Mouse (Mus musculus) cerebellum, adult 9-11 months (tissue): ENCODE results near the gene Sparc.

Experiments
- DNase-seq: peaks from one replicate; pipeline ENCODE4 v3.0.0; 2022

Gene Sparc

DNA sequence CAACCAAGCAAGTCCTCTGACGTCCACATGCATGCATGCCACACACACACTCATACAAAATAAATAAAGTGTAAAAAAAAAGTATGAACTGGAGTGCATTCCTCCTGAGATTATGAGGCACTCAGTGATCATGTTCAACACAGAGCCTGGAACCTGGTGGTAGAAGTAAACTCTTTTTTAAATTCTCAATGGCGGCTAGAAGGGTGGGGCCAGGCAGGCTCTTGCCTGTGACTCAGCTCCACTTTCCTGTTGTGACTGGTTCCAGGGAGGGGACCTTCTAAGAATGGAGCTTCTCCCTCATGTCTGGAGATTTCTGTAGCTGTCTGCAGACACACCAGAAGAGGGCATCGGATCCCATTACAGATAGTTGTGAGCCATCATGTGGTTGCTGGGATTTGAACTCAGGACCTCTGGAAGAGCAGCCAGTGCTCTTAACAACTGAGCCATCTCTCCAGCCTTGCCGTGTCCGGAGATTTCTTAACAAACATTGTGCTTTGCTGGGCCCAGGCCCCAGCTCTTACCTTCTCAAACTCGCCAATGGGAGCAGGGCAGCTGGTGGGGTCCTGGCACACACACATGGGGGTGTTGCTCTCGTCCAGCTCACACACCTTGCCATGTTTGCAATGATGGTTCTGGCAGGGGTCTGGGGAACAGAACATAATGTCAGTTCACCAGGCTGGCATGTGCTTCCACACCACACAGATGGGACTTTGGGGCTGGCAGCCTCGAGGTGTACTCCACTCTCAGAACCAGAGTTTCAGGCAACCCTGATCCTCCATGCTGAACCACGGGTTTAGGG, 18.1 kb downstream of the Sparc start:
- DNase-seq = no peak

DNA sequence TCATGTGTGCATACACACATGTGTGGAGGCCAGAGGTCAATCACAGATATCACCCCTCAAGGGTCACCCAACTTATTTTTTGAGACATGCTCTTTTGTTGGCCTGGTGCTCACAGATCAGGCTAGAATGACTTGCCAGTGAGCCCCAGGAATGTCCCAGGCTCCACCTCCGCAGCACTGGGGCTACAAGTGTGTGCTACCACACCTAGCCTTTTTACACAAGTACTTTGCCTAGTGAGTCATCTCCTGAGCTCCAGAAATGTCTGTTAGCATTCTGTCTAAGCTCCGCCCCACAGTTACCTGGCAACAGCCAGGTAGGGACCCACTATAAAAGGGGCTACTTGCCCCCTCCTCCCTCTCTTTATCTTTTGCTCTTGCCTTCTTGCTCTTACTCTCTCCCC, 22.1 kb downstream of the Sparc start:
- no peak for DNase-seq

DNA sequence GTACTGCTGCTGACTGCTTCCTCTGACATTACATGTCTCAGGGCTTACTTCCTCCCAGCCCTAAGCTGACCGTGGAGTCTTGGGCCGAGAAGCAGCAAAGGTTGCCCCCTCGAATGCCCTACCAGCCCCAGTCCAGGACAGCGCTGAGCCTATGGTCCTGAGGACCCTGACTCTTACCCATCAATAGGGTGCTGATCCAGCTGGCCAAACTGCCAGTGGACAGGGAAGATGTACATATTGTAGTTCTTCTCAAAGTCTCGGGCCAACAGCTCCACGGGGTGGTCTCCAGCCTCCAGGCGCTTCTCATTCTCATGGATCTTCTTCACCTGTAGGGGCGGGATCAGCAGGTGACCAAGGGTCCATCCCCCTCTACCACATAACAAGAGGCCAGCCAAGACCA, 24.6 kb downstream of the Sparc start:
- no peak for DNase-seq

DNA sequence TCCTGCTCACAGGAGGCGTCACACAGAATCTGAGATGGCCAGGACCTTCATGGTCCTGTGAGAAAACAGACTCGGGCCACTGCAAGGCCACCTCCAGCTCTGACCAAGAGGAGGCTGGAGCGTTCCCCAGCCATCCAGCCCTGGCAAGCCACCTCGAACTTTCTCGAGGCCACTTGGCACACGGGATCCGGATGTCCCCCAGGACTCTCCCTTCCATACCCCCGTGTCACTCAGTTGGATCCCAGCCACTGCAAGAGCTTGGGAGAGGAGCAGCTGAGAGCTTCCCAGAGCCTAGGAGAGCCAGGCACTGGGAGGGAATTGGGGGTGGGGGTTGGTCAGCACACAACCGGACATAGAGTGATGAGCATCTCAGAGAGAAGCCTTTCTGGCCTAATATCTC, 25.5 kb downstream of the Sparc start:
- peak; percentile 36 for DNase-seq

DNA sequence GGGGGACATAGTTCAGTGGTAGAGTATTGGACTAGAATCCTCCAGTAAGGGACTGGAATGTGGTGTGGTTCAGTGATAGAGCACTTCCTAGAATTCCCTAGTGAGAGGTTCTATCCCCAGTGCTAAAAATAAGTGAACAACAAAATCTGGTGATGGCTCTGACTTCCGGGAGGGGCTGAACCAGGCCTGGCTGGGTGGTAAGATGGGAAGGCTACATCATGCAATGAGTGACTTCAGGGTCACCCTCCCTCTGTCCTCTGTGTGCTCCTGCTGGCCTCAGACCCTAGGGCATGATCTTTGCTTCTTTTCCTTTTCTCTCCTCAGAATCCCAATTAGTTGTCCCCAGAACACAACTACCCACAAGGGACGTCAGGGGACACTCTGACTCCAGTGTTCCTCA, 25.9 kb downstream of the Sparc start:
- DNase-seq = no peak

DNA sequence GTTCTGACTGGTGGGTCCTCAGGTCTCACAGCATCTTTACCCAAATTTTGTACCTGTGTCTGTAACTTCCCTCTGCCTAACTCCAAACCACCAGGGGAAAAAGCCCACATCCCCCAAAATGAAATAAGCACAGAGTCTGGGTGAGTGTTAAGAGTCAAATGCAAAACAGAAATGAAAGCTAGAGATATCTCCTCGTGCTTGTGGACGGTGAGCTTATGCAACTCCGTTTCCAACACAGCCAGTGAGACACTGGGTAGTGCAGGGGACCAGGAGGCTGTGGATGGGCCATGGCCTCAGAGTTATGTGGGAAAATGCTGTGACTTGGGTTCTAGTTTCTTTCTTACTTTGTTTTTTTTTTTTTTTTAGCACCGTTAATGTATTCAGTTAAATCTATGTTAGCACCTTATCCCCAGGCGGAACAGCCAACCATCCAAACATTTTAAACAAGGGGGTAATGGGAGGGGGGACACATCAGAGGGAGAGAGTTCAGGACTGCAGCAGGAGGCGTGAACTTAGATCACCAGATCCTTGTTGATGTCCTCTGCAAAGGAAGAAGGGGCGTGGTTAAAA, 27.8 kb downstream of the Sparc start:
- no peak for DNase-seq

DNA sequence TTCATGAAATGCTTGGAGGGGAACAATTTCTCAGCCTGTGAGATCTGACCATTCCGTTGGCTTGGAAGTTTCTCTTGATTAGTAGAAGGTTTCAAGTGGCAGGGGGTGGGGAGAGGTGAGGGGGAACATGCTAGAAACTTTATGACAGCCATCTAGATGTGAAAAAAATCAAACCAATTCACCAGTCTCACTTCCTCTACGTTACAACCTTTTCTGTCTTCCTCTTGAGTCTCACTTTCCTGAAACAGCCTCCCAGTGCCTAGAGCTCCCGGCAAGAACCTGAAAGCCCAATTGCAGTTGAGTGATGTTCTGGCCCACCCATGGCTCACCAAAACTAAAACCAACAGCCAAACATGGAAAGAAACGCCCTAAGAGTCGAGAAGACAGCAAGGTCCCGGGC, 28.4 kb downstream of the Sparc start:
- DNase-seq = no peak

DNA sequence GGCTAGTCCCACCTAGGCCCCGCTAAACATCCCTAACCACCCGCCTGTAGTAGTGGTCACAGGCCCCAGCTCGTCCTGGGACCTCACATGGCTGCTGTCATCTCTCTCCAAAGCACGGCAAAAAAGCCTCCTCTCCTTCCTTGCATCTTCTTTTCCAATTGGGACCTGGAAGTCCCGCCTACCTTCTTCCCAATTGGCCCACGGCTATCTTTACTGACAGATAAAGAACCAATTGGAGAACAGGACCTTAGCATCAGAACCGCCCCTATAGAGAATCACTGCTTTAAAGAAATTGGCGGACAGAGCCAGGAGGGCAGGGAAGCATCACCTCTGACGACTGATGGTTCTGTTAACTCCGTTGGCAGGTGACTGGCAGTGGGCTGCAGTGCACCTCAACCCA, 30.5 kb downstream of the Sparc start:
- DNase-seq = no peak

DNA sequence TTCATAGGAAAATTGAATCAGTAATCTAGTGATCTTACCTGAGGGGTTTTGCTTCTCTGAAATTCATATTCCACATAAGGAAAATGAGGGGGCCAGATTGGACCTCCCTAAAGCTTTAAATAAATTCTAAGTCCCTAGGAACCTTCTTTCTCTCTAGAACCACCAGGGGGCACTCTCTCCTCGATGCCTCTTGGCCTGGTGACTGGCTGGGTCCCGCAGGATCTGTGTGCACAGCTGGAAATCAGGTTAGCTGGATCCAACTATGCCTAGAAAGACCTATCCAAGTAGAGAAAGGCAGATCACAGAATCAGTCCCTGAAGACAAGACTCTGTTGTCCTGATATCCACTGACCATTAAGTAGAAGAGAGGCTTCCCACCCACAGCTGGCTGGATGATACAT, 33.2 kb downstream of the Sparc start:
- DNase-seq = no peak

DNA sequence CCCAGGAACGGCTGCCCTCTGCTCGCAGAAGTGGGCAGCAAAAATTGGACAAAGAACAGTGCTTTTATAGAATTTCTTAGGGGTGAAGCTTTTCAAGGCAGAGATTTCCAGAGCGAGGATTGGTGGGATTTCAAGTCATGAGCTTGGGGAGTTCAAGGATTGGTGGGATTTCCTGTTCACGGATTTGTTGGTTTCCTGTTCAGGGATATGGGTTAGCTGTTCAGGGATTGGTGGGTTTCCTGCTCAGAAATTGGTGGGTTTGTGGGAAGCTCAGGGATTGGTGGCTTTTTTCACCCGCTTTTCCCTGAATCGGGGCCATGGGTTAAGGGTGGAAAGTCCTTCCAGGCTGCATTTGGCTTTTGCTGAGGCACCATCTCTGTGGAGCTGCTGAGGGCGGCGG, 35.4 kb downstream of the Sparc start:
- no peak for DNase-seq

DNA sequence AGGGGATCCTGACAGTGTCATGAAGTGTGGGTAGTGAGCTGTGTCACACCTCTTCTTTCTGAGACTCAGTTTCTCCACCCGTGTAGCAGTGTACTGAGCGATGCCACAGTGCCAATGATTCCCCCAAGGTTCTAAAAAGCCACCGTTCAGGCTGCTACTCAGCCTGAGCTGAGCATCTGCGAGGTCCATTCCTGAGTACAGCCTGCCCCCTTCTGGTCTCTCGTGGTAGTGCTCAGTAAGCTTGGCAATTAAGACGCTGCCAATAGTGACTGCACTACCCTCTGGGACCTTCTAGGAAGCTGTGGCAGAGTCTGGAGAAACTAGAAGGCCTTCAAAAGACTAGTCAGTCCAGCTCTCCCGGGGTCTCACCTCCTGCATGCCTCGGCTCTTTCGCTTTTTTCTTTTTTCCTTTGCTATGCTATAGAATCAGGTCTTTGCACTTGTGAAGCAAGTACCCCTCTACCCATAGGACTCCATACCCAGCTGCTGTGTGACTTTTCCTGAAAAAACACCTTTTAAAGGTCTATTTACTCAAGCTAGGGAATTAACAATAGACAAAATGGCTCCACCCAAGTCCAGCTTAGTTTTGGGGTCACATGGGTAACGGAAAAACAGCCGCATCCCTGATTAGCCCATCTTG, 36.4 kb downstream of the Sparc start:
- peak; percentile 89 for DNase-seq

DNA sequence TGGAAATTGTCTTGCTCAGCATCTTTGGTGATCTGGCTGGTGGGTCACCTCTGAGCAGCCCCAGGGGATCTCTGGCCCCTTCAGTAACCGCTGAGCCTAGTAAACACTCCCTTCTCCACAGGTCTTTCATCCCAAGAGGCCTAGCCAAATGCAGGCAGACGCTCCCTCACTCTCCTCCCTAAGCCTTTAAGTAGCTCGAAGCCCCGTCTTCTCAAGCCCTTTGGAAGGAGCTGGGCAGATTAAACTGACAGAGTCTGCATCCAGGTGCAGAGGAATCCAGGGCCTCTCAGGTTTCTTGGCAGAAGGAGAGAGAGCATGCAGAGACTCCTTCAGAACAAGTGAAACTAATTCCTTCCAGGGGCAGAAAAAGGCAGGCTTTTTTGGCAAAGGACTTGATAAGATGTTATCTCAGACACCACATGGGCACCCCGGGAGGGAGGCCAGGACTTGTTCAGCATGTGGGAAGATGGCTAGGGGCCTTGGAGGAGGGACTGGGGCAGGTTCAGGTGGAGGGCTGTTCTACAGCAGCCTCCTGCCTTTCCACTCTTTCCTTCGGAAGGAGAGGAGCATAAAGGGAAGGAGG, 39.4 kb downstream of the Sparc start:
- DNase-seq = no peak

DNA sequence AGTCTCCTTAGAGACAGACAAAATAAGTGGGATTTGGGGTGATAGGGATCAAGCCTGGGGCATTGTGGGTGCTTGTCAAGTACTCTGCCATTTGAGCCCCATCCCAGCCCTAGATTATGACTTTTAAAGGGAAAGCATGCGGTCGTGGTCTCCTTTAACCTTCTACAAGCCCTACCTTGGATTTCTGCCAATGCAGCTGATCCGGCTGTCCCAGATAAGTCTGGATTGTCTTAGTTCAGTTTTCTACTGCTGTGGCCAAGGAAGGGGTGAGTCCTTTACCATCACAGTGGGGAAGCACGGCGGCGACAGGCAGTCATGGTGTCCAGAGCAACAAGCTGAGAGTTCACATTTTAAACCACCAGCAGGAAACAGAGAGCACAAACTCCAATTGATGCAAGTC, 42.1 kb downstream of the Sparc start:
- no peak for DNase-seq

DNA sequence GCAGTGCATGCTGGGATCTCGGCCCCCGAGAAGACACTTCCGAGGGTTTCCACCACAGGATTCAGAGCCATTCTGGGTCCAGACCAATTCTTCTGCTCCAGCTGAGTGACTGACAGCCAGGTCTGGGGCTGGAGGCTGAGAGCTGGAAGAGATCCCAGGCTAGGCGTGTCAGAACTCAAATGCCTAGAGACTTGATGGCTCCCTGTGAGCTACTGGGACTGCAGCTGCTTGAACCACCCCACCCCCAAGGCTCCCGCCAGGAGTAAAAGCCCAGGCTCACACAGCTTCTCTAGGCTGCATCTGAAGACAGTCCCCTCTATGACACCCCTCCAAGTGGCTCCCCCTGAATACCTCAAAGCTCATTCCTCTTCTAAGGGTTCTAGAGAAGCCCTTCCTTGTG, 44.6 kb downstream of the Sparc start:
- DNase-seq = no peak

DNA sequence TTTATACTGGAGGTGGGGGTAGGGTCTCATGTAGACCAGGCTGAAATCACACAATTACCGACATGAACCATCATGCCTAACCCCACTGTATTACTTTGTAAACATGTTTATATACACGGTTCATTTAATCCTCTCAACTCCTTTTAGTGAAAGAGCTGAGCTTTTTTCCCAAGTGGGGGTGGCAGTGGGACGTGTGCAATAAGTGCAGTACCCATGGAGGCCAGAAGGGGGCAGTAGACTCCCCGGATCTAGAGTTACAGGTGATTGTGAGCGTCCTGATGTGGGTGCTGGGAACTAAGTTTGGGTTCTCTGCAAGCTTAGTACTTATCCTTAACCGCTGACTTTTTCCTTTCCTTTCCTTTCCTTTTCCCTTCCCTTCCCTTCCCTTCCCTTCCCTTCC, 49.1 kb downstream of the Sparc start:
- no peak for DNase-seq

DNA sequence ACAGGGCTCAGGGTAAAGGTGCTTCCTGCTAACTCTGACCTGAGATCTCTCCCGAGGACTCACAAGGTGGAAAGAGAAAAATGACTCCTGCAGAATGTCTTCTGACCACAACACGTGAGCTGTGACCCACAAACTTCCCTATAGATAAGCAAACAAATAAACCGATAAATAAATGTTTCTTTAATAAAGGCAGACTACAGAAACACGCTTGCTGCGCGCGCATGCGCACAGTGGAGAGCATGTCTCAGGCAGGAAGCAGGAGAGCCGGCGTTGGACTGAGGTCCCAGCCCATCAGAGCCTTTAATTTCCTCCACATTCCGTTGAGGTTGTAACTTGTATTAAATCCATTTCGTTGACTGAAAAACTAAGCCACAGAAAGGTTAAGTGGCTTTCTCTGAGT, 49.6 kb downstream of the Sparc start:
- no peak for DNase-seq

DNA sequence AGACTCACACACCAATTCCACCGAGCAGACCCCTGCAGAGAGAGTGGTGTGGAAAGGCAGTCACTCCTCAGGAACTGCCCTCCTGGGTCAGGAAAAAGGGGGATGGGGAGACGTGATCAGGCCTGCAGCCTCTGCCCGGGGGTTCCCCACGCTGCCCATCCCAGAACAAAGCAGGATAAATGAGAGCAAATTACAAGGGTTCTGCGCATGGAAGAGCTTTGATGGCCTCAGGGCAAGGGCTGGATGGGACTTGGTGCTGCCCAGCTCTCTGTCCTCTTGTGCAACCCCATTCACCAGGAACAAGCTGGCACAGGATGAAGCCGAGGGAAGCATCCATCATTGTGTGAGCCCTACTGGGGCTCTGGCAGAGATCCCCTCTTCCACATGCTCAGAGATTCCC, 51.0 kb downstream of the Sparc start:
- no peak for DNase-seq

DNA sequence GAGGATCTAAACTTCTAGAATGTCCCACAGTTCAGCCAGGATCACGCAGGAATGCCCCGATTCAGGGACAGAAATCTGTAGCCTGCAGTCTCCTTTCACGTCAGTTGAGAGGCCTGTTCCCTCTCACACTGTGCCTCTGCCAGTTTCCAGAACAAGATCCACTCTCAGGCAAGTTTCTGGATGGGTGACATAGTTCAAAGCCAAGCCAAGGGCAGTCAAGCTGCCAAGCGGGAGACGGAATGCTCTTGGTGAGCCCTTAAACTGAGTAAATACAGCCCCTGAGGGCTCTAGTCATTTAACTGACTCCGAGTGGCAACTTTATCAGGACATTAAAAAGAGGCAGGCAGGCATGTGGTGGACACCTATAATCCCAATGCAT, 53.9 kb downstream of the Sparc start:
- no peak for DNase-seq

DNA sequence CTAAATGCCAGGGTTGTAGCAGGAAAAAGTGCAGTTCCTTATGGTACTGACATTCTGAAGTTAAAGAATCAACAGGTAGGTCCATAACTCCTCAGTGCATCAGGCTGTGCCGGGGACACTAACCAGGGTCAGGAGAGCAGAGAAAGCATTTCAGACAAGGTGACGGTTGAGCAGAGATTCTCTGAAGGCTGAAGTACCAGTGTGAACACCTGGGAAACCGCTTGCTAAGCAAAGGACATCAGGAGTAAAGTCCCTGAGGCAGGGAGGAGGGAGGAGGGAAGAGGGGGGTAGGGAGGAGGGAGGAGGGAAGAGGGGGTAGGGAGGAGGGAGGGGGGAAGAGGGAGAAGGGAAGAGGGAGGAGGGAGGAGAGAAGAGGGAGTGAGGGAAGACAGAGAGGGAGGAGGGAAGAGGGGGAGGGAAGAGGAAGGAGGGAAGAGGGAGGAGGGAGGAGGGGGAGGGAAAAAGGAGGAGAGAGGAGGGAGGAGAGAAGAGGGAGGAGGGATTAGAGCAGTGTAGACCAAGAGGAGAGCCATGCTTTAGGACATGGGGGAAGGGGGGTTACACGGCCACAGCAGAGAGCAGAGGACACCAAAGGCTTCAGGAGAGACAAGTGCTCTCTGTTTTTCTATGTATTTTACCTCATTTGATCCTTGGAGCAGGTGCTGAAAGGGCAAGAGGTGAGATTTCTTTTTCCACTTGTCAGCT, 54.4 kb downstream of the Sparc start:
- no peak for DNase-seq

DNA sequence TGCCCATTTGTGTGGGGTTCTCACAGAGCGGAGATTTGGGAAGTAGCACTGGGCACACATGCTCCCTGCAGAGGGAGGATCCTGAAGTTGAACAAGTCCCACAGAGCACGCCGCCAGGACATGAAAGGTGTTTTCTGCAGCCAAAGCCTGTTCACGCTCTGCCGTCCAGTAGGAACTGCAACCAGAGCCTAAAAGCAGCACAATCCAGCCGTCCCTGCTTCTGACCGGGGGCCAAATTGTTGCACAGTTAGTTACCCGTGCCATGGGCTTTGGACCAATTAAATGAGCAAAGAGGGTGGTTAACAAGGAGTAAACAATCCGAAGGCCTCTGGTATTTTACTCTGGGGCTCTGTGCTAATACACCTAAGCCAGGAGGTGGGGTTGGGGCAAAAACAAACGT, 55.2 kb downstream of the Sparc start:
- DNase-seq = no peak

DNA sequence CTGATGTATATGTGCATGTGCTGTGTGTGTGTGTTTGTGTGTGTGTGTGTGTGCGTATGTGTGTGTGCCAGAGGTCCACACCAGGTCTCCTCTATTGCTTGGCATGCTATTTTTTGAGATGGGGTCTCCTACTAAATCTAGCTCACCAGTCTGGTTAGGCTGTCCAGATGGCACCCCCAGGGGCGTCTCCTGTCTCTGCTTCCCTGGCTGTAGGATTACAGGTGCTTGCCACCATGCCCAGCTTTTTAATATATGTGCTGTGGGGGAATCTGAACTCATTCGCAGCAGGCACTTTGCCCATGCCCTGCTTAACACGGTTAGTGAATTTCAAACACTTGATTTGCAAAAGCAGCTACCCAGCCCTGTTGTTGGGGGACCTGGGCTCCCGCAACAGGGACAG, 57.1 kb downstream of the Sparc start:
- DNase-seq = no peak

DNA sequence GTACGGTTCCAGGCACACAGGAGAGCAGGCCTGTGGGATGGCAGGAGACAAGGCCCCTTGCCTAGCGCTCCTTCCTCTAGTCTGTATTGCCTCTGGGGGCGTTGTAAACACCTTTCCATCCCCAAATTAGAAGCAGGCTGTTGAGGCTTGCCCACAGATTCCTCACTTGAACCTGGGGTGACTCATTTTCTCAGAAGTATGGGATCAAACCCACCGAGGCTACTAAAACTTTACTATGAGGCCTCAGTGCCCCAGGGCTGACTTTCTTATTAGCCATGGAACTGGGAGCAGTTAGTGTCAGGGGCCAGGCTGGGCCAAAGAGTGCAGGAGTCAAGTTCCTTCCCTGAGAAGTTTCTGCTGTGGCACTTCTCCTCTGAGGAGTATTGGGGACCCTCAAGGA, 57.7 kb downstream of the Sparc start:
- DNase-seq = no peak

DNA sequence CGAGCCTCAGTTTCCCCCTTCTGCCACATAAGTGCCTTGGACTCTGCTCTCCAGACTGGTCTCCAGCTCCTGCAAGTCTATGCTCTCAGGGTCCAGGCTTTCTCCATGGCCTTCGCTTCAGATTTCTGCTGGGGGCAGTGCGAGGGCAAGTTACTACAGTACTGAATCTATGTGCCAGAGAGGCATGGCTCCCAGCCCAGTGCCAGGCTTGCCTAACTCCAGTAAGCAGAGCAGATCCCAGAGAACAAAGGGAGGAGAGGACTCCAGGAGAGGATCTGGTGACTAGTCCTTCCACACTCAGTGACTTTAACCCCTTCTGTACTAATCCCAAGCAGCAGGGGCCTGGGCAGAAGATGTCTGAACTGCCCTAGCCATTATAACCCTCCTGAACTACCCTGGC, 58.3 kb downstream of the Sparc start:
- peak; percentile 69 for DNase-seq
